Mouse (Mus musculus) kidney, adult 2 months (tissue): ENCODE results near the gene Cfap73.

Source experiments
- CTCF ChIP-seq: fragments of 200-500 bp; conservative IDR thresholded peaks from 2 replicates; pipeline ENCODE4 v1.5.1; 2011; ENCODE audit warnings: low read depth, mild to moderate bottlenecking, control low read depth, low read length, moderate library complexity, mixed read lengths; ENCODE audit not compliant: insufficient read depth, insufficient read length
- POLR2A ChIP-seq: fragments of 200-500 bp; IDR thresholded peaks from one replicate; pipeline ENCODE4 v1.6.1; 2011; ENCODE audit warnings: low read depth, low read length, control low read depth

- TF ChIP-seq CTCF: peak; percentile 79
- TF ChIP-seq POLR2A: no peak
Observed at GRCm38 (mm10) chr5:120604839-120605238, 29.2 kb downstream of the Cfap73 start.
